Mouse (Mus musculus): ENCODE measurements around the gene Nsun6. TPM values are rescaled to one million over a fixed set of nuclear protein-coding genes. Genes with fewer than 3 reads are reported as not detected.

The Nsun6 gene
- 2.6 TPM for polyA plus RNA-seq (2015; fragmentation: Illumina TruSeq; extraction: RNeasy Lipid Tissue Mini Kit (QIAGEN cat#74804); ENCODE audit: insufficient read depth, low read depth, low replicate concordance)

DNA sequence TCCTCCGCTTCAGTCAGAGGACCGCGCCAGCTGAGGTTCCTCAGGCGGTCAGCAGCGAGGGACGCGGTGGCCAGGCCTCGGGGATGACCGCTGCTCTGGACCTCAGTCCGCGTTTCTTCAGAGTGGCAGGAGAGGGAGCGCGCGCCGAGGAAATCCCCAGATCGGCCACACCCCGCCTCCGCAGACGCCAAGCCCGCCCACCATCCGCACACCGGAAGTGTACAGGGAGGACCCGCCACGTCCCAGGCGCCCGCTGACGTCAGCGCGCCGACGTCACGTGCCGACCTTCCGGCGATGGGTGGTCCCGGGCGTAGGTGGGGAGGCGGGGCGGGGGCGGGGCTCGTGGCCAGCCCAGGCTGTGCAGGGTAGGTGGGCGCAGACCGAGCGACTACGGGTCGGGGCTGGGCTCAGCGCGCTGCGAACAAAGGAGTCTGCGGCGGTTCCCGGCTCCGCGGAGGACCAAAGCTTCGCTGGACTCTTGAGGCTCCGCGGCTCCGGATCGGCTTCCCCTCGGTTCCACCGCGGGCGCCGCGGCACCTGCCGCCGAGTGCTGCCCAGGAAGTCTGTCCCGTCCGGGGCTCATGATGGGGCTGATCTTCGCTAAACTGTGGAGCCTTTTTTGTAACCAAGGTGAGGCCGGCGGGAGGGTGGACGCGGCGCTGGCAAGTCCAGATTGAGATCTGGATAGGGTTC lies at the start of gene Nsun6:
Nsun6 (minus strand) TSS at position 125 of the 693 bp plus-strand sequence.

DNA sequence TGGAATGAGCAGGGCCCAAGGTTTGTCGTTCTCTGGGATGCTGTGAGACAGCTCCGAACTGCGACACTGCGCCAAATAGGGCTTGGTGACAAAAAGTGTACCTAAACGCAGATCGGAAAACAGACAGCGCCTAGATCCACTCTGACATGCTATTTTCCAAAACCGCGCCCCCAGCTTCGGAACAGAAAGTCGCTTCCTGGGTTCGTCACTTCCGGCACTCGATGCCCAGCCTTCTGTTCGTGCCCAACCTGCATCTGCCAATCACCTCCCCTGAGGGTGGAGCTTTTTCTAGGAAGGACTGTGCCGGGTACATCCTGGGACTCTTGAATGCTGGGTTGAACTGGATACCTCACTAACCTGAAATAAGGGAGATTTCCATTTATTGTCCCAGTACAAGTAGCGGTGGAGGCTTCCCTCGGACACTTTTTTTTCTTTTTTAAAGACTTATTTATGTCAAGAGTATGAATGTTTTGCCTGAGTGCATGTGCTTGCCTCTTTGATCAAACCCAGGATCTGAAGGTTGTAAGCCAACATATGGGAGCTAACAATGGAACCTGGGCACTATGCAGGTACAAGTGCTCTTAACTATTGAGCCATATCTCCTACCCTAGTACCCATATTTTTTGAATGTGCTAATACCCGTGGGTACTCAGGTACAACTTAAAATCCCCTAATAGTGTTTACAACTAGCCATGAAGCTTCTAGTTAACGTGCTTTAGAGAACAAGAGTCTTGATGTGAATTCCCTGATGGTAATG lies 5.6 kb downstream of the Nsun6 start, which contains the start of gene Arl5b:
Arl5b (plus strand) TSS at position 279 of the 757 bp plus-strand sequence.

Other genes starting within 250 kb of the Nsun6 start
- gene Arl5b, start 5.7 kb downstream of the Nsun6 start, polyA plus RNA-seq (2015; fragmentation: Illumina TruSeq; extraction: RNeasy Lipid Tissue Mini Kit (QIAGEN cat#74804); ENCODE audit: insufficient read depth, low read depth, low replicate concordance) = 10.9 TPM